Mouse (Mus musculus): ENCODE results near the gene Gba2. TPM values are rescaled to one million over a fixed set of nuclear protein-coding genes. Genes with fewer than 3 reads are reported as not detected.
"Not testable (repeated sequence)": the region's sequence is repeated elsewhere in the genome, so short reads cannot be mapped to it uniquely, and the experiment has no call there.

Gba2 gene
- polyA plus RNA-seq (2012; ENCODE audit: insufficient read depth, insufficient read length, missing spikeins): 2.3 and 3.6 TPM in 2 replicates

DNA sequence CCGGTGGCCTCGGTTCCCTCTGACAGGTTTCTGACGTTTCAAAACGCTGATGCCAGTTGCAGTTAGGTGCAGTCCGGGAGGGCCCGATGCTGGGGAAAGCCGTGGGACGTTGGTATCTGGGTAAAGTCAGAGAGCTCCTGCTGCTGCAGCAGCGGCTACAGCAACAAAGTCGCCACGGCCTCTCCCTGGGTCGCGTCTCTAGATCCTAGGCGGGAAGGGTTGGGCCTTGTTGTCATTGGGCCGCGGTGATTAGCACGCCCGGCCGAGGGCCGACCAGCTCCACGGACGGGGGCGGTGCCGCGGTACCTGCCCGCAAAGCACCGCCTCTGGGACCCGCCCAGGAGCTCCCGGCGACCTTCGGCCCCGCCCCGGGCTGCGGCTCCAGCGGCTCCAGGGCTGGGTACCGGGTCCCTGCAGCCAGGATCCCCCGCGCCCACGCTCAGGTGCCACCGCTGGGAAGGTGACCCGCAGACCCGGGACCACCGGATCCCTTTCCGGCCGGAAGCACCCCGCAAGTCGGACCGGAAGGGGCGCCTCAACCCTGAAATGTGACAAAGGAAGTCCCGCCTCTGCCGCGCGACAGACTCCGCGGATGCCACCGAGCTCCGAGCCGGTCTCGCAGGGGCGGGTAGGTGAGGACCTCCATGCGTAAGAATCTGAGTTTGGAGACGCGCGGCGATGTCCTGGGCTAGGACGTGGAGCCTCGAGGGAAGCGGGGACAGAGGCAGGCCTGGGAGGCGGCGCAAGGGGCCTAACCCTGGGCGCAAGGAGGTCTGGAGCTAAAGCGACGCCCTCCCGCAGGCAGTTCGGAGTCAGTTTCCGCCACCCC is at the start of gene Gba2, which contains the start of gene Rgp1:
Gene Gba2, minus strand, starts transcription at position 498 of the 829 bp plus-strand sequence.
Gene Rgp1, plus strand, starts transcription at position 340 of the 829 bp plus-strand sequence.
- peak within 1 kb of the TSS; percentile 85 for H3K4me3 ChIP-seq (ENCODE audit: insufficient read depth, low read depth, low read length)
- peak within 1 kb of the TSS; percentile 84 for H3K27ac ChIP-seq (replicated peaks; ENCODE audit: low read depth, low read length)
- H3K4me1 ChIP-seq (ENCODE audit: control insufficient read depth, insufficient read depth, insufficient read length, low read length): peaks cover 6% of the 10 kb centered on the region; the same call in 1 of the 2 replicates

DNA sequence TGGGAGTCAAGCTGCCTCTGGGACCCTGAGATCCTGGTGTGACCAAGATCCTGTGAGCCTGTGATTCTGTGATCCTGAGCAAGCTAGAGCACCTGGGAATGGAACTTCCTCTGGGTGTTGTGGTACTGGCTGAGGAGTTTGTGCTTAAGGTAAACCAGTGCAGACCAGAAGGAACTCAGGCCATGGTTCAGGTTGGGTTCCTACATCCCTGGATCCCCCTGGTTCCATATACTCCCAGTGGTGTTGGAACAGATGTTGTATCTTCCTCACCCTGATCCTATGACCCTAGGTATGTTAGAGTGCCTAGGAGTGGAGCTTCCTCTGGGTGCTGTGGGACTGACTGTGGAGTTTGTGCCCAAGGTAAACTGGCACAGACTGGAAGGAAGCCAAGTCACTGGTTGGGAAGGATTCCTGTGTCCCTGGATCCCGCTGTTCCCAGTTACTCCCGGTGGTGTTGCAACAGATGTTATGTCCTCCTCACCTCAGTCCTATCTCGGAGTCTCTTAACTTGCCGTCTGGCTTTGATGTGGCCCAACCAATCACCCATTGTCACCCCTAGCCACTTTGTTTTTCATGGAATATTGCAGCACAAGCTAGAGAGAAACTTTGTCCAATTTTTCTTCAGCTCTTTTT is 41.6 kb upstream of the Gba2 start:
- H3K4me1 ChIP-seq (ENCODE audit: control insufficient read depth, insufficient read depth, insufficient read length, low read length): no peaks in the 10 kb centered on the region
- H3K27ac ChIP-seq (replicated peaks; ENCODE audit: low read depth, low read length): no peak overlapping the region
- H3K4me3 ChIP-seq (ENCODE audit: insufficient read depth, low read depth, low read length): no peak overlapping the region

DNA sequence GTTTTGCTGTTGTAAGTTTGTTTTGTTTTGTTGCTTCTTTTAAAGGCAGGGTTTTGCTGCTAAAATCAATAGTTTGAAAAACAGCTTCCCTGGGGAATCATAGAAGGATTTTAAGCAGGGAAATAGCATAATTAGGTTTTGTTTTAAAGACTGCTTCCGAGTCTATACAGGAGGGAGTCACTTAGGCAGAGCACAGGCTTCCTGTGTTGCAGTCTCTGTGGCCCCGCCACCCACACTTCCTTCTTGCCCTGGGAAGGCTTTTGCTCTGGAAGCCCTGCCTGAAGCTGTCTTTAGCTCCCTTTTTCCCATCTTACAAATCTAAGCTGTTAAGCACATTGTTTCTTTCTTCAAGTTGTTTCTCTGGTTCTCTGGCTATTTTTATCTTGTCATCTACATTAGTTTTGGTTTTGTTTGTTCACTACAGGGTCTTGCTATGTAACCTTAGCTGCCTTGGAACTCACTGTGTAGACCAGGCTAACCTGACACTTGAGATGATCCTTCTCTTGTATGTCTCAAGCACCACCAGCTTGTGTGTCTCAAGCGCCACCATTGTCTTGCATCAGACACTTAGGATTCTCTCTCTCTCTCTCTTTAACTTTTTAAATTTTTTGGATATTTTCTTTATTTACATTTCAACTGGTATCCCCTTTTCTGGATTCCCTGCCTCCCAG is 34.5 kb upstream of the Gba2 start:
- H3K4me1 ChIP-seq (ENCODE audit: control insufficient read depth, insufficient read depth, insufficient read length, low read length): no peaks in the 10 kb centered on the region
- H3K27ac ChIP-seq (replicated peaks; ENCODE audit: low read depth, low read length): no peak overlapping the region
- H3K4me3 ChIP-seq (ENCODE audit: insufficient read depth, low read depth, low read length): no peak overlapping the region

DNA sequence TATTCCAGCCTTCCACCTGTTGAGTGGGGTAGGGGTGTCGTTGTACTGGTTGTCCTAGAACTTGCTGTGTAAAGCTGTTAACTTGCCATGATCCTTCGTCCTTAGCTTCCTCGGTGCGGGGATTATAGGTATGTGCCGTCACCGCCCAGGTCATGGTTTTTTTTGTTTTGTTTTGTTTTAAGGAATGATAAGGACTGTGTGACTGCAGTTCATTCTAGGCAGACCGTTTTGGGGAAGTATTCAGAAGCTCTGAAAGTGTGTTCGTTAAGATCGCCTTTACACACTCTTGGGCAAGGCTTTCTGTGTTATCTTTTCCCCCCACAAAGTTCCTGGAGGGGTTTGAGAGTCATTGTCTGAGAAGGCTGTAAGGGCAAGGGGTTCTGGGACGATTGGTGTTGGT is 33.9 kb upstream of the Gba2 start:
- Histone ChIP-seq H3K4me1 (ENCODE audit: control insufficient read depth, insufficient read depth, insufficient read length, low read length) (no peaks in the 10 kb centered on the region), H3K27ac (replicated peaks; ENCODE audit: low read depth, low read length) (no peak overlapping the region), H3K4me3 (ENCODE audit: insufficient read depth, low read depth, low read length) (no peak overlapping the region)

DNA sequence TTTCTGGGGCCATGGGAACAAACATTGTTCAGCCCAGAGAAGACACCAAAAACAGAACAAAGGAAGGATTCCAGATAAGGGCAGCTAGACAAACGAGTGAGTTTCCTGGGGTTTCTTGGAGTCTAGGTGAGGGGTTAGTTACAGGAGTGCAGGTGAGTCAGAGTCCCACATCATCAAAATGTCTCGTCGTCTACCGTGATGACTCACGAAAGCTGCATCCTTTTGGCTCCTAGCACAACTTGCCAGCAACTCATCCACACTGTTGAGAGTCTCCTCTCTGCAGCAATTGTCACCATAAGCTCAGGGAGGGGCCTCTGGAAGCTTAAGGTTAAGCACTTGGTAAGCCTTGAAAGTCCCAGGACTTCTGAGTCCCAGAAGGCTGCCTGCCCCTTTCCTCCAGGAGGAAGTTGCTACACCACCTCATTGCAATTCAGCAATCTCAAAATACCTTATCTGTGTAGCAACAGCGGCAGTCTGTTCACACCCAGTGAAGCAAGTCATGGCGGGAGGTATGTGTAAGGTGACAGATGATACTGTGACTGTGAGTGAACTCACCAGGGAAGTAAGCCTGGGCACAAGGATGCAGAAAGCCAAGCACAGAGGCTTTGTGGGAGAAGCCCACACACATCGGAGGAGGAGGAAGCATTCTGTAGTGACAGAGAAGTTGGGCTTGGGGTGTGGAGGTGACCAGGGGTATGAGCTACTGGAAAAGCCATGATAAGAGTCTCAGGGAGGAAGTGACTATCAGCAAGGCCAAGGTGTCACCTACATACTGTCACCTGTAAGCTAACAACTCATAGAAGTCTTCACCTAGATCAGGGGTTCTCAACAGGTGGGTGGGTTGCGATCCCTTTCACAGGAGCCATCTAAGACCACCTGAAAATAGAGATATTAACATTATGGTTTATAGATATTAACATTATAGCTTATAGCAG is 26.3 kb upstream of the Gba2 start:
- Histone ChIP-seq H3K4me1 (ENCODE audit: control insufficient read depth, insufficient read depth, insufficient read length, low read length) (no peaks in the 10 kb centered on the region), H3K4me3 (ENCODE audit: insufficient read depth, low read depth, low read length) (no peak overlapping the region), H3K27ac (replicated peaks; ENCODE audit: low read depth, low read length) (no peak overlapping the region)

DNA sequence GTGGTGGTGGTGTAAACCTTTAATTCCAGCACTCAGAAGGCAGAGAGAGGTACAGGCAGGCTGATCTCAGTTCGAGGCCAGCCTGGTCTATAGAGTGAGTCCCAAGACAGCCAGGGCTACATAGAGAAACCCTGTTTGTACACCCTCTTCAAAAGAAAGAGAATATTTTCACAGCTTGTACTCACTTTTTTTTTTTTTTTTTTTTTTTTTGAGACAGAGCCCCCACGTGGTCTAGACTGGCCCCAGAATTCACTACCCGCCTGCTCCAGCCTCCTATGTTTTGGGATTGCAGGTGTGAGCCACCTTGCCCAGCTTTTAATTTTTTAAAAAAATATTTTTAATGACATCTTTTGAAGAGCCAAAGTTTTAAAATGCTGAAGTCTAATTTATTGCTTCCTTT is 25.4 kb upstream of the Gba2 start:
- no peak overlapping the region for H3K4me3 ChIP-seq (ENCODE audit: insufficient read depth, low read depth, low read length)
- no peak overlapping the region for H3K27ac ChIP-seq (replicated peaks; ENCODE audit: low read depth, low read length)
- no peaks in the 10 kb centered on the region for H3K4me1 ChIP-seq (ENCODE audit: control insufficient read depth, insufficient read depth, insufficient read length, low read length)

DNA sequence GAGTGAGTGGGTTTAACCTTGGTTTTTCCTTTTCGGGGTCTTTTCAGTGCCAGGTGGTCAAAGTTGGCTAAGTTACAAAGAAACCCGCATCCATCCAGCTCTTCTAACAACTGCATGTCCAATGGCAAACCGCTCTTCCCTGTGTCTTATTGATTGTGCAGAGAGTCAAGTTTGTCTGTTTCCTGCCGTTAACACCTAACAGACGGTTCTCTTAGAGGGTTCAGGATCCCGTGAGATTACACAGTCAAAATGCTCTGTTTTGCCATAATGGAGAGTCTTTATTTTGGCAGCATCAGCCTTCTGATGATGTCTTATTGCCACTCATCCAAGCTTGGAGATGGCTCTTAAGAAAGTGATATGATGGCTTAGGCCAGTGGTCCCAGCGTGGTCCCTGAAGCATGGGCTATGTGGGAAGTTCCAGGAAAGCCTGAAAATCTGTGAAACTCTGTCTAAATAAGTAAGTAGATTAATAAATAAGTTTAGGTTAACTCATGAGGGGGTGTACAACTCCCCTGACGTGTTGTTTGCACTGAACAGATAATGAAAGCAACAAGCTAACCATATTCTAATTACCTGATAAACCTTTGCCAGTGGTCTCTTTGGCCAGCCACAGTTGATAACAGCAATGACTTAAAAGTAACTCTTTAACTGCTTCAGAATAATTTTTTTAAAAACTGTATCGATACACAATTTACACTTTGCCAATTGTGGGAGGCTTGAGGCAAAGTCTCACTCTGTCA is 21.7 kb upstream of the Gba2 start:
- Histone ChIP-seq H3K27ac (replicated peaks; ENCODE audit: low read depth, low read length) (no peak overlapping the region), H3K4me3 (ENCODE audit: insufficient read depth, low read depth, low read length) (no peak overlapping the region), H3K4me1 (ENCODE audit: control insufficient read depth, insufficient read depth, insufficient read length, low read length) (no peaks in the 10 kb centered on the region)

DNA sequence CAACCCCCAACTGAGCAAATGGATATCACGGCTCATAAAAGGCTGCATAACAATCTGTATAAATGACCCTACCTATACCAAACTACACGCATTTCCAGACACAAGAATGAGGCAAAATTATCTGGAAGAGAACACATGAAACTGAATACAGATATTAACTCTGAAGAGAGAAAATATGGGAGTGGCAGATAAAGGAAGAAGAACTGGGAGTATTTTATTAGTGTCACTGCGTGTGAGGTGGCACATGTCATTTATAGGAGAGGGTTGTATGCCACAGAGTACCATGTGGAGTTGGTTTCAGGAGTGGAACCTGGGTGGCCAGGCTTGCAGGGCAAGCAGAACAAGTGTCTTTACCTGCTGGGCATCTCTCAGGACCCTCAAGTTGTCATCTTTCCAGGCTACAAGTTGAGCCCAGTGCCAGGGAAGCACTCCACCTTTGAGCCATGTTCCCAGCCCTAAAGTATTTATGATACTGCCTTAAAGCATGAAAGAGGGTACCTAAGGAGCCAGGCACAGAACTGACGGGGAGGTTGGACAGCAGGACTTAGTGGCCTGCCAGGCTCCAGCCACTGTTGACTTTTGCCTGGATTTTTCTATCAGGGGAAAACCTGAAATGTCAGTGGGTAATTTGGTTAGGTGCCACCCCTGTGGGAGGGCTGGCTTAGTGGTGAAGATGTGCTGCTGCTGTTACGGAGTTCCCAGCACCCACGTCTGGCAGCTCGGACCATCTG is 20.1 kb upstream of the Gba2 start:
- H3K4me1 ChIP-seq (ENCODE audit: control insufficient read depth, insufficient read depth, insufficient read length, low read length): no peaks in the 10 kb centered on the region
- no peak overlapping the region for H3K4me3 ChIP-seq (ENCODE audit: insufficient read depth, low read depth, low read length)
- no peak overlapping the region for H3K27ac ChIP-seq (replicated peaks; ENCODE audit: low read depth, low read length)

DNA sequence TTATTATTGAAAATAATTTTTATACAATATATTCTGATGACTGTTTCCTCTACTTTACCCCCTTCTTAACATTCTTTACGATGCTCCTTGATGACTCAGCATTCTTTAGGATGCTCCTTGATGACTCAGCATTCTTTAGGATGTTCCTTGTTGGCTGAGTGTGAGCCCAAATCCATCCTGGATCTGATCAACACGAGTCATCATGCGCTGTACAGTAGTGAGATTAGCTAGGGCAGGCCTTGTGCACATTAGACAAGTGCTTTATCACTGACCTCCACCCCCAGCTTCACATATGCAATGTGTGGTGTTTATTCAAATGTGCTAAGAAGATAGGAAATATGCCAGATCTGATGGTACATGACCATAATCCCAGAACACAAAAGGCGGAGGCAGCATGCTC is 19.5 kb upstream of the Gba2 start:
- no peak overlapping the region for H3K4me3 ChIP-seq (ENCODE audit: insufficient read depth, low read depth, low read length)
- no peak overlapping the region for H3K27ac ChIP-seq (replicated peaks; ENCODE audit: low read depth, low read length)
- H3K4me1 ChIP-seq (ENCODE audit: control insufficient read depth, insufficient read depth, insufficient read length, low read length): no peaks in the 10 kb centered on the region

DNA sequence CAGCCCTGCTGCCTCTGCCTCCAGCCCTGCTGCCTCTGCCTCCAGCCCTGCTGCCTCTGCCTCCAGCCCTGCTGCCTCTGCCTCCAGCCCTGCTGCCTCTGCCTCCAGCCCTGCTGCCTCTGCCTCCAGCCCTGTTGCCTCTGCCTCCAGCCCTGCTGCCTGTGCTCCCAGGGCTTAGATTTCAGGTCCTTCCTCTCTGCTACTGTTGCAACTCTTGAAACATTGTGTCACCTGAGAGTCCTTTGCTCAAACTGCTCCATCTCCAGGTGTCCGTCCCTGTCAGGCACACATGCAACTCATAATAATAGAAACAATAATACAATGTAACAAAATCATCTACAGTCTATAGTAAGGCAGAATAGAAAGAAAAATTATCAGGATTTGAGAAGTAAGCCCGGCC is 17.9 kb upstream of the Gba2 start:
- not testable (repeated sequence) for H3K4me3 ChIP-seq (ENCODE audit: insufficient read depth, low read depth, low read length); H3K27ac ChIP-seq (replicated peaks; ENCODE audit: low read depth, low read length); H3K4me1 ChIP-seq (ENCODE audit: control insufficient read depth, insufficient read depth, insufficient read length, low read length)

DNA sequence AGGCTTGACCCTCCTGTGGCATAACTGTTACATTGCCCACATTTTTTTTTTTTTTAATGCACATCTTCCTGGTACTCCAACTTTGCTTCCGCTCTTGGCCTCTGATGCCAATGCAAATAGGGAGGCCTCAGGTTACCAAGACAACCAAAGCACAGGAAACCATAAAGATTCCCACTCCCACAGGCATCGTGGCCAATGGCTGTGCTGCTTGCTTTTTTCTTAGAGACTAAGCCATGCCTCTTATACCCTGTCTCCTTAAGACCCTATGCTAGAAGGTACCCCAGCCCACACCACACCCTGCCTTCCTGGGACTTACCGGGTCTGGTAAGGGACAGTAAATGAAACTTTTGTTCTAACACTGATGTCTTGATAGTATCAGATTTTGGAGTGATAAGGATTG is 14.8 kb upstream of the Gba2 start:
- no peak overlapping the region for H3K4me3 ChIP-seq (ENCODE audit: insufficient read depth, low read depth, low read length)
- H3K27ac ChIP-seq (replicated peaks; ENCODE audit: low read depth, low read length): no peak overlapping the region
- H3K4me1 ChIP-seq (ENCODE audit: control insufficient read depth, insufficient read depth, insufficient read length, low read length): no peaks in the 10 kb centered on the region

DNA sequence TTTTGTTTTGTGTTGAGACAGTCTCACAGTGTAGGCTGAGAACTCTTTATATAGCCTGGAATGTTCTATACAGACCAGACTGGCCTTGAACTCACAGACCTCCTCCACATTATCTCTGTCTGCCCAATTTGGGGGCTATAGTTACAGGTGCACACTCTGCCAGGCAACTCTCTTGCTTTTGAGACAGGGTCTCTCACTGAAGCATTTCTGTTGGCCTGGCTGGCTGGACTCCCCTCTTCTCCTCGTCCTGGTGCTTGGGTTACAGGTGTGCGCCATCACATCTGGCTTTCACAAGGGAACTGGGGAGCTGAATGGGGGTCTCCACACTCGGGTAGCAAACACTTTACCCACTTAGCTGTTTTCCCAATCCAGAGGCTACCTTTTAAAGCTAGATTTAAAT is 13.3 kb upstream of the Gba2 start:
- Histone ChIP-seq H3K27ac (replicated peaks; ENCODE audit: low read depth, low read length) (no peak overlapping the region), H3K4me3 (ENCODE audit: insufficient read depth, low read depth, low read length) (no peak overlapping the region), H3K4me1 (ENCODE audit: control insufficient read depth, insufficient read depth, insufficient read length, low read length) (peaks cover 5% of the 10 kb centered on the region; the same call in 1 of the 2 replicates)

DNA sequence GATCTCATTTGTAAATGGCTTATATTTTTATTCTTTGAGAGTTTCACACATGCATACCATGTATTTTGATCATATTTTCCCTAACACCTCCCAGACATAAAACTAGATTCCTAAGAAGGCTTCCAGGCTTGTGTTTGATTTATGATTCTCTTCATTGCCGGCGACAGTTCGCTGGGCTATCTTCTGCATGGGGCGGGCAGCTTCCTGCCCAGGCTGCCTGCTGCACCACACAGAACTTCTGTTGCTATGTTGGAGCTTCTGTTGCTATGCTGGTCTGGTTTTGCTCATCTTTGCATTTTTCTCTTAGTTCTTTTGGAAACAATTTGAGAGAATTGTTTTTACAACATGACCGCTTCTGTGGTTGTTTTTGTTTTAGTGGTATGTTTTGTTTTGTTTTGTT is 12.9 kb upstream of the Gba2 start:
- Histone ChIP-seq H3K4me1 (ENCODE audit: control insufficient read depth, insufficient read depth, insufficient read length, low read length) (peaks cover 8% of the 10 kb centered on the region), H3K27ac (replicated peaks; ENCODE audit: low read depth, low read length) (no peak overlapping the region), H3K4me3 (ENCODE audit: insufficient read depth, low read depth, low read length) (no peak overlapping the region)

All from brown adipose tissue, adult 24 weeks (tissue).